Comparison of ENCODE assay signal across 26 mouse cellular contexts in genomic region chr13:8139396-8139795, GRCm38 (mm10).
"Had no signal": no experiment of that assay in that cellular context is flagged by ENCODE, and none has a peak within 500 bp of the region (broad histone marks: within the 10 kb centered on the region; RNA-seq: fewer than 3 reads in every experiment).

No protein-coding gene starts in this region.

- DNase-seq: gastrocnemius, adult 2 months; gastrocnemius, postnatal 10 days; gastrocnemius, postnatal 25 days; heart, adult 18-20 months; heart, postnatal 10 days; heart, postnatal 4 days; kidney, postnatal 14 days; liver; liver, embryonic 13.5 days; liver, postnatal 0 days; lung, adult 2 months had no signal

- H3K4me2 ChIP-seq: heart, embryonic 12.5 days; hindbrain, embryonic 12.5 days; hindbrain, embryonic 14.5 days; intestine, embryonic 15.5 days; limb, embryonic 12.5 days; liver, embryonic 11.5 days; liver, embryonic 13.5 days; liver, embryonic 15.5 days had no signal

- H3K27me3 ChIP-seq: heart, embryonic 12.5 days; hindbrain, embryonic 12.5 days; intestine, embryonic 15.5 days; limb, embryonic 12.5 days; liver, embryonic 13.5 days; liver, embryonic 15.5 days had no signal

- H3K4me1 ChIP-seq: heart, embryonic 10.5 days; heart, embryonic 12.5 days; hindbrain, embryonic 10.5 days; hindbrain, embryonic 12.5 days; intestine, embryonic 15.5 days; limb, embryonic 10.5 days; limb, embryonic 12.5 days; liver, embryonic 13.5 days; liver, embryonic 15.5 days had no signal

- H3K9me3 ChIP-seq: heart, embryonic 10.5 days; heart, embryonic 12.5 days; hindbrain, embryonic 10.5 days; hindbrain, embryonic 12.5 days; intestine, embryonic 15.5 days; limb, embryonic 10.5 days; limb, embryonic 12.5 days; liver, embryonic 13.5 days; liver, embryonic 15.5 days had no signal

- H3K9ac ChIP-seq: heart, embryonic 12.5 days; hindbrain, embryonic 12.5 days; hindbrain, embryonic 14.5 days; intestine, embryonic 15.5 days; limb, embryonic 12.5 days; liver, embryonic 13.5 days; liver, embryonic 15.5 days; liver, postnatal 0 days had no signal

- H3K36me3 ChIP-seq: heart, embryonic 10.5 days; heart, embryonic 12.5 days; hindbrain, embryonic 10.5 days; hindbrain, embryonic 12.5 days; intestine, embryonic 15.5 days; limb, embryonic 10.5 days; limb, embryonic 12.5 days; liver, embryonic 13.5 days; liver, embryonic 15.5 days had no signal

- H3K27ac ChIP-seq: gastrocnemius, adult 2 months; heart, embryonic 10.5 days; hindbrain, embryonic 10.5 days; hindbrain, embryonic 12.5 days; hindbrain, embryonic 14.5 days; intestine, embryonic 15.5 days; layer of hippocampus, adult 2 months; left cerebral cortex, adult 2 months; limb, embryonic 10.5 days; limb, embryonic 12.5 days; liver, embryonic 13.5 days; liver, embryonic 15.5 days had no signal

- ATAC-seq: hindbrain, embryonic 16.5 days; inflammation-experienced regulatory T-cells, adult 6 months; intestine, embryonic 15.5 days; intestine, postnatal 0 days; liver, postnatal 0 days had no signal

- H3K4me3 ChIP-seq: gastrocnemius, adult 2 months; heart, embryonic 10.5 days; heart, embryonic 12.5 days; hindbrain, embryonic 10.5 days; hindbrain, embryonic 12.5 days; intestine, embryonic 15.5 days; layer of hippocampus, adult 2 months; left cerebral cortex, adult 2 months; limb, embryonic 10.5 days; limb, embryonic 12.5 days; liver, embryonic 13.5 days; liver, embryonic 15.5 days had no signal
